ENCODE assay signal across 15 mouse cellular contexts in genomic region chr4:88450087-88450765, GRCm38 (mm10). TPM values are rescaled to one million over a fixed set of nuclear protein-coding genes. Genes with fewer than 3 reads are reported as not detected.
DNase-seq lines count a peak whose midpoint lies in the region; ATAC-seq lines count a peak whose summit lies in the region.
"Had no signal": no experiment of that assay in that cellular context is flagged by ENCODE, and none has a peak within 500 bp of the region (broad histone marks: within the 10 kb centered on the region; RNA-seq: fewer than 3 reads in every experiment).

No protein-coding gene starts in this region.

- no peak overlapping the region for H3K9ac ChIP-seq in heart, embryonic 12.5 days
- H3K9ac ChIP-seq: forebrain, embryonic 12.5 days; hindbrain, embryonic 14.5 days; limb, embryonic 12.5 days had no signal

- peak; percentile 6 for DNase-seq in kidney, adult 9 months
- DNase-seq in kidney, postnatal 10 days = no peak
- DNase-seq in A20 (ENCODE audit: low read depth, low spot score) = peak; percentile 78
- no peak for DNase-seq in gastrocnemius, adult 18-20 months (ENCODE audit: low spot score)
- no peak for DNase-seq in cerebellum, adult 11 months
- DNase-seq: kidney, adult 8-10 months; lung, postnatal 36 days; right cerebral cortex, postnatal 14 days had no signal

- H3K4me2 ChIP-seq in heart, embryonic 12.5 days = no peak overlapping the region
- H3K4me2 ChIP-seq: forebrain, embryonic 12.5 days; hindbrain, embryonic 14.5 days; limb, embryonic 12.5 days had no signal

- H3K9me3 ChIP-seq in heart, embryonic 12.5 days (replicated peaks) = no peaks in the 10 kb centered on the region
- H3K9me3 ChIP-seq: forebrain, embryonic 12.5 days; limb, embryonic 12.5 days had no signal

- no peaks in the 10 kb centered on the region for H3K36me3 ChIP-seq in heart, embryonic 12.5 days
- H3K36me3 ChIP-seq: forebrain, embryonic 12.5 days; limb, embryonic 12.5 days had no signal

- 0 out of 2 replicates have a peak, but pooled peaks cover 5% of the 10 kb centered on the region for H3K4me1 ChIP-seq in heart, embryonic 12.5 days (replicated peaks)
- H3K4me1 ChIP-seq: forebrain, embryonic 12.5 days; limb, embryonic 12.5 days had no signal

- no peaks in the 10 kb centered on the region for H3K27me3 ChIP-seq in heart, embryonic 12.5 days (replicated peaks)
- H3K27me3 ChIP-seq: forebrain, embryonic 12.5 days; limb, embryonic 12.5 days had no signal

- no peak overlapping the region for H3K27ac ChIP-seq in heart, embryonic 12.5 days (ENCODE audit: poor library complexity, severe bottlenecking)
- H3K27ac ChIP-seq: forebrain, embryonic 12.5 days; hindbrain, embryonic 14.5 days; limb, embryonic 12.5 days had no signal

- H3K4me3 ChIP-seq in heart, embryonic 12.5 days = no peak overlapping the region
- H3K4me3 ChIP-seq: forebrain, embryonic 12.5 days; limb, embryonic 12.5 days had no signal

- WGBS in heart, embryonic 12.5 days = 86% methylated on average over 1 of the region's 1 CpGs

- peak; percentile 100 for ATAC-seq in common myeloid progenitor, adult 5-6 weeks (replicated peaks; ENCODE audit: low read depth, poor library complexity, severe bottlenecking)
- ATAC-seq in megakaryocyte progenitor cell, adult 5-6 weeks (replicated peaks; ENCODE audit: poor library complexity) = peak; percentile 99
- no peak for ATAC-seq in heart, embryonic 12.5 days (ENCODE audit: insufficient number of reproducible peaks, low FRiP score)
- ATAC-seq: midbrain, embryonic 16.5 days had no signal

RNA-seq across cellular contexts. Expression of gene Hacd4, which starts 11.5 kb away (rescaled TPM):
- total RNA-seq in common myeloid progenitor, adult 5-6 weeks (2017) = 3.6 and 4.8 TPM in 2 replicates
- 6.4 and 6.9 TPM in 2 replicates for total RNA-seq in megakaryocyte progenitor cell, adult 5-6 weeks (2015)
- 2.0 and 3.3 TPM in 2 replicates for total RNA-seq in megakaryocyte progenitor cell, adult 5-6 weeks (2017)
- total RNA-seq in gastrocnemius, adult 18-20 months (2021) = under 1 TPM; 0.84 to 0.93 TPM
- polyA plus RNA-seq in heart, embryonic 12.5 days (2016; fragmentation: Nextera tagmentation; extraction: Ambion mirVana) = 8.8 and 9.0 TPM in 2 replicates

Comparison
In these comparisons a context has a peak if more than half of its experiments do, and no peak if none do; other contexts are left out.
1. DNase-seq: peak in kidney, adult 9 months (single experiment) and A20 (single experiment); none in kidney, postnatal 10 days (single experiment), gastrocnemius, adult 18-20 months (single experiment) and cerebellum, adult 11 months (single experiment).